Mouse (Mus musculus) spleen, adult 10 weeks (tissue): ENCODE measurements around the gene Olfr477. TPM values are rescaled to one million over a fixed set of nuclear protein-coding genes. Genes with fewer than 3 reads are reported as not detected.

Experiments used
- polyA plus RNA-seq: library from polyadenylated mRNA; stranded (reverse); fragments of 350-450 nt; fragmentation: Illumina TruSeq; extraction: RNeasy Lipid Tissue Mini Kit (QIAGEN cat#74804); gene quantifications from one replicate; pipeline ENCODE4 v1.2.3, GENCODE M21; 2015; ENCODE audit warnings: low replicate concordance; ENCODE audit not compliant: insufficient read depth

The Olfr477 gene
- not detected for polyA plus RNA-seq

GRCm38 (mm10) chr7:107986393-107986792 is at the start of gene Olfr477:
TSS of gene Olfr477 (plus strand) at chr7:107986693.

GRCm38 (mm10) chr7:107954343-107954742 is 32.1 kb upstream of the Olfr477 start, which contains the start of gene Olfr474:
TSS of gene Olfr474 (plus strand) at chr7:107954643.

GRCm38 (mm10) chr7:107964503-107964902 is 22.0 kb upstream of the Olfr477 start, which contains the start of gene Olfr476:
TSS of gene Olfr476 (plus strand) at chr7:107964803.

GRCm38 (mm10) chr7:108033889-108034288 is 47.4 kb downstream of the Olfr477 start, which contains the start of gene Olfr478:
TSS of gene Olfr478 (minus strand) at chr7:108033989.

Other genes starting within 250 kb of the Olfr477 start
- gene Cyb5r2, start 228.7 kb upstream of the Olfr477 start, polyA plus RNA-seq = not detected
- not detected for gene Ovch2, start 185.5 kb upstream of the Olfr477 start, polyA plus RNA-seq
- not detected for gene Olfr467, start 174.4 kb upstream of the Olfr477 start, polyA plus RNA-seq
- gene Olfr469, start 161.2 kb upstream of the Olfr477 start, polyA plus RNA-seq = not detected
- gene Olfr470, start 139.2 kb upstream of the Olfr477 start, polyA plus RNA-seq = not detected
- gene Olfr472, start 88.8 kb upstream of the Olfr477 start, polyA plus RNA-seq = not detected
- gene Olfr473, start 56.2 kb upstream of the Olfr477 start, polyA plus RNA-seq = not detected
- gene Olfr474, start 32.0 kb upstream of the Olfr477 start, polyA plus RNA-seq = not detected
- not detected for gene Olfr476, start 21.9 kb upstream of the Olfr477 start, polyA plus RNA-seq
- gene Olfr478, start 47.3 kb downstream of the Olfr477 start, polyA plus RNA-seq = not detected
- not detected for gene Olfr479, start 64.0 kb downstream of the Olfr477 start, polyA plus RNA-seq
- not detected for gene Olfr480, start 80.7 kb downstream of the Olfr477 start, polyA plus RNA-seq
- not detected for gene Olfr481, start 93.2 kb downstream of the Olfr477 start, polyA plus RNA-seq
- gene Olfr482, start 110.9 kb downstream of the Olfr477 start, polyA plus RNA-seq = not detected
- gene Olfr483, start 114.2 kb downstream of the Olfr477 start, polyA plus RNA-seq = not detected
- gene Olfr484, start 140.8 kb downstream of the Olfr477 start, polyA plus RNA-seq = not detected
- gene Olfr485, start 173.2 kb downstream of the Olfr477 start, polyA plus RNA-seq = not detected
- gene Olfr486, start 186.0 kb downstream of the Olfr477 start, polyA plus RNA-seq = not detected
- gene Olfr487, start 227.9 kb downstream of the Olfr477 start, polyA plus RNA-seq = not detected